Mouse (Mus musculus) liver, embryonic 15.5 days (tissue): Measurements from ENCODE around the gene Ifi213. TPM values are rescaled to one million over a fixed set of nuclear protein-coding genes. Genes with fewer than 3 reads are reported as not detected.
"Not testable (repeated sequence)": the region's sequence is repeated elsewhere in the genome, so short reads cannot be mapped to it uniquely, and the experiment has no call there.

Experiments used
- ATAC-seq: fragments of 200-750 bp; cut with Nextera tagmentation; 2 replicates; pipeline ENCODE4 v1.8.0; 2017; ENCODE audit warnings: moderate number of reproducible peaks, mild to moderate bottlenecking, moderate library complexity; ENCODE audit not compliant: insufficient read depth
- H3K27ac ChIP-seq: fragments of 300-500 bp; sonication (generic); replicated peaks from 2 replicates; pipeline ENCODE4 v1.5.1; 2015; ENCODE audit warnings: mild to moderate bottlenecking, inconsistent platforms
- H3K27me3 ChIP-seq: fragments of 300-500 bp; sonication (generic); 2 replicates; pipeline ENCODE4 v1.6.1; 2015; ENCODE audit warnings: mild to moderate bottlenecking, inconsistent platforms
- H3K36me3 ChIP-seq: fragments of 300-500 bp; sonication (generic); replicated peaks from 2 replicates; pipeline ENCODE4 v1.6.1; 2015; ENCODE audit warnings: moderate library complexity, mild to moderate bottlenecking, inconsistent platforms
- H3K4me1 ChIP-seq: fragments of 300-500 bp; sonication (generic); replicated peaks from 2 replicates; pipeline ENCODE4 v1.6.1; 2015; ENCODE audit warnings: inconsistent platforms
- H3K4me2 ChIP-seq: fragments of 300-500 bp; sonication (generic); 2 replicates; pipeline ENCODE4 v1.6.1; 2015; ENCODE audit warnings: moderate library complexity, mild to moderate bottlenecking, inconsistent platforms
- H3K4me3 ChIP-seq: fragments of 300-500 bp; sonication (generic); replicated peaks from 2 replicates; pipeline ENCODE4 v1.5.1; 2015; ENCODE audit warnings: mild to moderate bottlenecking, inconsistent platforms
- H3K9ac ChIP-seq: fragments of 300-500 bp; sonication (generic); 2 replicates; pipeline ENCODE4 v1.6.1; 2015; ENCODE audit warnings: moderate library complexity, mild to moderate bottlenecking, inconsistent platforms
- H3K9me3 ChIP-seq: fragments of 300-500 bp; sonication (generic); replicated peaks from 2 replicates; pipeline ENCODE4 v1.6.1; 2016; ENCODE audit warnings: inconsistent platforms
- WGBS: fragments of 180-500 bp; shearing (Covaris S2); methylation state at CpG from one replicate; pipeline ENCODE4 v1.1.7; 2015; ENCODE audit warnings: mixed read lengths; ENCODE audit not compliant: insufficient replicate concordance; 5-methylcytosine and 5-hydroxymethylcytosine counted together
- polyA plus RNA-seq: library from polyadenylated mRNA; unstranded; fragments of >200 nt; fragmentation: Nextera tagmentation; extraction: Ambion mirVana; gene quantifications from 2 replicates; pipeline ENCODE4 v1.2.1, GENCODE M21; 2015

Ifi213 gene
- polyA plus RNA-seq: 0.17 and 0.38 TPM in 2 replicates

DNA sequence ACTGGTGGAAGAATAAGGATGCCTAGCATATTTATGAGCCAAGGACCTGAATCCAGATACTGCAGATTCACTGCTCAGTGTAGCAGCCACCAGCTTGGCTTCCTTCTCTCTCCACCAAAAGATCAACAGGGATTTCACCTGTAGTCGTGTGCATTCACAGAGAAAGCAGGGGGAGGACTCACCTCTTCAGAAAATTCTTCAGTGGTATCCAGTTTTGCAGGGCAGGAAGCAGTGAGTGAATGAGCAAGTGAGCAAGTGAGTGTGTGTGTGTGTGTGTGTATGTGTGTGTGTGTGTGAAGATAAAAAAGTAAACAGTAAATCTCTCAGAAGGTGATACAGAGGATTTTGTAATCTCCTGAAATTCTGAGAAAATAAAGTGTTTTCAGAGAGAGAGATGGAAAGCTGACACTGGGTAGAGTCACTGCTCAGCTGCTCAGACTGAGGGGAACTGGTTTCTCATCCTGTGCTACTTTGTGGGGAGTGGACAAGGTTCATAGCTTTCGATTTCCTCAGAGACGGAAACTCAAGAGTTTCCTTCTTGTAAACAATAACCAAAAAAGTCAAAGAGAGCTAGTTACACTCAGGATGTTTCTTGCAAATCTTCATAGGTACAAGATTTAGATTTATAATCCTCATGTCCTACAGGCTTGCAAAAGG lies at the start of gene Ifi213:
TSS of gene Ifi213 (minus strand) at position 437 of the 657 bp plus-strand sequence.
- H3K9me3 ChIP-seq, H3K4me1 ChIP-seq, H3K4me2 ChIP-seq, H3K27ac ChIP-seq, ATAC-seq, H3K9ac ChIP-seq, H3K36me3 ChIP-seq, H3K4me3 ChIP-seq, H3K27me3 ChIP-seq: not testable (repeated sequence)
- 45% methylated on average over 3 of the region's 3 CpGs for WGBS

DNA sequence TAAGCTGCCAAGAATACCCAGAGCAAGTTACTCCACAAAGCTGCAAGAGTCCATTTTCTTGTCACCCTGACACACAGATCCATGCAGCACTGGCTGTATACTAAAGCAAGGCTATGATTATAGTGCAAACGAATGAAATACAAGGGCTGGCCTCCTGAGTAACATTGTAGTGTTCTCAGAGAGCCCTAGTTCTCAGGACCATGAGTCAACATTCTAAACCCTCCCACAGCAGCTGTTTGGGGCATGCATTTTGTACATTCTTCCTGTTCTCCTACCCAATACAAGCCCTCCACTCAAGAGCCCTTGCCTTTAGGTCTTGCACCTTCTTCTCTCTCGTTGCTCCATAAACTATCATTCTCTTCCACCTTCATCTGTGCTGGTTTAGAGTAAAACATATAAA lies 46.3 kb upstream of the Ifi213 start:
- WGBS: 54% methylated on average over 2 of the region's 2 CpGs
- Histone ChIP-seq H3K9ac (no peak overlapping the region), H3K9me3 (no peaks in the 10 kb centered on the region), H3K4me2 (no peak overlapping the region), H3K4me1 (no peaks in the 10 kb centered on the region), H3K4me3 (no peak overlapping the region), H3K36me3 (no peaks in the 10 kb centered on the region), H3K27me3 (no peaks in the 10 kb centered on the region), H3K27ac (no peak overlapping the region)
- ATAC-seq: no peak

DNA sequence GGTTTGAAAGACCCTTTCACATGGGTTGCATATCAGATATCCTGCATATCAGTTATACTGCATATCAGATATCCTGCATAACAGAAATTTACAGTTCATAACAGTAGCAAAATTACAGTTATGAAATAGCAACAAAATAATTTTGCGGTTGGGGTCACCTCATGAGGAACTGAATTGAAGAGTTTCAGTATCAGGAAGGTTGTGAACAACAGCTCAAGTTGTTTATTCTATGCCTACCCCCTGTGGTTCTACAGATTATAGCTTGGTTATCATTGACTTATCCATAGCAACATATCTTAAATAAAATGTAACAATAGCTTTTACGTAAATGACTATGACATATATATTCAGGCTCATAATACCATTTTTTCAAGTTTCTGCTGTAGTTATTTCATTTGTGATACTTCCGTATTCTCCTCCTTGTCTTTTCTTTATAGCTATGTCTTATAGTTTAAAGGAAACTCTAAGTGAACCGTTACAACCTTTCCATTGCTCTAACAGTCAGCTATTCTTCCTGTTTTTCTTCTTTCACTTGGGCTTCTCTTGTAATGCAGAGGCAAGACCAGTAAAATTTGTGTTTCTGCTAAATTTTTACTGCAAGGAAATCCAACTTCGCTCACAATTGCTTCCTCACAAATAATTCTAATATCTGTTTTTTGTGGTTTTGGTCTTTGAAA lies 35.0 kb upstream of the Ifi213 start:
- Histone ChIP-seq H3K36me3 (no peaks in the 10 kb centered on the region), H3K27me3 (no peaks in the 10 kb centered on the region), H3K4me1 (no peaks in the 10 kb centered on the region), H3K9me3 (no peaks in the 10 kb centered on the region), H3K4me2 (no peak overlapping the region), H3K27ac (no peak overlapping the region), H3K9ac (no peak overlapping the region), H3K4me3 (no peak overlapping the region)
- no peak for ATAC-seq
- 56% methylated on average over 5 of the region's 5 CpGs for WGBS

DNA sequence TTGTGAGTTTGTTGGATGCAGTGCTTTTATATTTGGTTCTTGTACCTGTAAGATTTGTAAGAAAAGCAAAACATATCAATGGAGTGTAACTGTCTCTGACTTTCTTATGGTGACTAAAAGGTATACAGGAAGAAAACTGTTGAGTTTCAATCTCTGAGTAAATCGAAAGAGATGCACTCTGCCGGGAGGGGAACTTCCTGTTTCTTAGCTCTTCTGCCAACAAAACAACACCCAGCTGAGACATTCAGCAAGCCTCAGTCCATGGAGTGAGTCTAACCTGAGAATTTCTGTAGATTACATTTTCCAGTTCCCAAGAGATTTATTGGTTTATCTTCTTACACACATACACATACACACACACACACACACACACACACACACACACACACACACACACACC lies 31.5 kb upstream of the Ifi213 start, which contains the start of gene Ifi209:
TSS of gene Ifi209 (plus strand) at position 296 of the 400 bp plus-strand sequence.
- H3K9ac ChIP-seq, H3K27ac ChIP-seq, H3K4me1 ChIP-seq, H3K36me3 ChIP-seq, ATAC-seq, H3K27me3 ChIP-seq, H3K4me2 ChIP-seq, H3K9me3 ChIP-seq, H3K4me3 ChIP-seq: not testable (repeated sequence)
- 14% methylated on average over 2 of the region's 2 CpGs for WGBS

DNA sequence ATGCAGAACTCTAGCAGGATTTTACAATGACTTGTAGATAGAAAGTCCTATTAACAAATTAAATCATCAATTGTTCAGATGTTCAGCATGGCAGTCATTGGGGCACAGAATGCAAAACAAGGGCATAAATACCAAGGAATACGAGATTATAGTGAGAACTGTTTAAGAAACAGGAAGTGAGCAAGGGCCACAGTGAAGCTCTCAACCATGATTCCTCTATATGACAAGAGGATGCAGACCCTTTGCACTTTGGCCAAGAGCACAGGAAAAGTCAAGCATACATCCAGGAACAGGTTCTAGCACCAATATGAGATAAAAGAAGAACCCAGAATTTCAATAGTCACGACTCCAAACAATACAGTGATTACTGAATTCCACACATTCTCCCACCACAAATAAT lies 27.6 kb upstream of the Ifi213 start:
- WGBS: 23% methylated on average over 2 of the region's 2 CpGs
- Histone ChIP-seq H3K4me1 (no peaks in the 10 kb centered on the region), H3K27me3 (no peaks in the 10 kb centered on the region), H3K36me3 (no peaks in the 10 kb centered on the region), H3K4me2 (no peak overlapping the region), H3K9me3 (no peaks in the 10 kb centered on the region), H3K27ac (no peak overlapping the region), H3K9ac (no peak overlapping the region), H3K4me3 (no peak overlapping the region)
- no peak for ATAC-seq

DNA sequence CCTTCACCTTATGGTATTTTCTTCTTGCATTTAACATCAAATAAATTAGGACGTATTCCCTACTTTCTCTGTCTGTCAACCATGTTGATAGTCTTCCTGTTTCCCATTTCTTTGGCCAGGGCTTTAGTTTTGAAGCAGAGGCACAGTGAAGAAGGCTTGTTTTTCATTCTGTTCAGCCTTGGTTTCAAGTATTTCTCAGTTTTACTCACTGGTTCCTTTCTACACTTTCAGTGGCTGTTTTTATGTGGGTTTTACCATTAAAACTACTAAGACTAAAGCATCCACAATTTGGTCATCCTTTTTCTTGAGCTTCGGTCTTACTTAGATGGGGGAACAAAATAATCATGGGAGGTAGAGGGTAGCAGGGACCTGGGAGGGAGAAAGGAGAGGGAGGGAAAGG lies 25.0 kb upstream of the Ifi213 start:
- ATAC-seq: no peak
- Histone ChIP-seq H3K4me1 (no peaks in the 10 kb centered on the region), H3K36me3 (no peaks in the 10 kb centered on the region), H3K4me2 (no peak overlapping the region), H3K27me3 (no peaks in the 10 kb centered on the region), H3K27ac (no peak overlapping the region), H3K9ac (no peak overlapping the region), H3K9me3 (no peaks in the 10 kb centered on the region), H3K4me3 (no peak overlapping the region)
- 58% methylated on average over 2 of the region's 2 CpGs for WGBS

DNA sequence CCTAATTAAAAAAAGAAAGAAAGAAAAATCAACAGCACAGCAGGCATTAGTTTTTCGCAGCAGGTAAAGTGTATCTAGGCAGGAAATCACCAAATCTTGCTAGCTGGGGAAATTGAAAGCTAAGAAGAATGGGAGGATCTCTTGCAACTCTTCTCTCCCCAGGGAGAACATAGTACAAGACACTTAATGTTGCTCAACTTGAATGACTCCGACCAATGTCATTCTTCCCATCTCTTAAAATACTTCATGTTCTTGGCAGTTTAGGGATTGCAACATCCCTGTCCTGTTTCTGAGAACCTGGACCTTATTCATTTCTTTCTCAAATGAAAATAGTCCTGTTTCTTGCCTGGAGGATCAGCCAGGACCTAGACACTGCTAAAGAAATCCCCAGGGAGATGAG lies 23.1 kb upstream of the Ifi213 start:
- 52% methylated on average over 2 of the region's 2 CpGs for WGBS
- H3K4me1 ChIP-seq, H3K27ac ChIP-seq, H3K9ac ChIP-seq, H3K4me2 ChIP-seq, ATAC-seq, H3K9me3 ChIP-seq, H3K27me3 ChIP-seq, H3K4me3 ChIP-seq, H3K36me3 ChIP-seq: not testable (repeated sequence)

DNA sequence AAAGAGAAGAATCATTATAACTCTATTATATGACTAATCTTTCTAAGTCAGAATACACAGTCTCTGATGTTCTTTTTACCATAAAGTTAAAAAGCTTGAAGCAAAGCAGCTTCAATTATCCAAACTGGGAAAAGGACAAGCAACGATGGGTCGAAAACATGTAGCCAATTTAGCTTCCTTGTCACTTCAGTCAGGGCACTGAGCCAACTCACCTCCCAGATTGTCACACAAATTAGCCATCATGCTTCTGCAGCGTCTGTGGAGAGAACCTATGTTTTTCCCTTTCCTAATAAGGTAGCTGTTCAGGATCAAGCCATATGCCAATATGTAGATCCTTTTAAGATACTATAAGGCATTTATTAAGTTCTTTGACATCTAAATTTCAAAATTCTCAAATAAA lies 11.2 kb upstream of the Ifi213 start:
- not testable (repeated sequence) for H3K27ac ChIP-seq, H3K4me3 ChIP-seq, H3K36me3 ChIP-seq, H3K9me3 ChIP-seq, H3K4me2 ChIP-seq, ATAC-seq, H3K9ac ChIP-seq, H3K4me1 ChIP-seq, H3K27me3 ChIP-seq
- WGBS: 61% methylated on average over 3 of the region's 3 CpGs

DNA sequence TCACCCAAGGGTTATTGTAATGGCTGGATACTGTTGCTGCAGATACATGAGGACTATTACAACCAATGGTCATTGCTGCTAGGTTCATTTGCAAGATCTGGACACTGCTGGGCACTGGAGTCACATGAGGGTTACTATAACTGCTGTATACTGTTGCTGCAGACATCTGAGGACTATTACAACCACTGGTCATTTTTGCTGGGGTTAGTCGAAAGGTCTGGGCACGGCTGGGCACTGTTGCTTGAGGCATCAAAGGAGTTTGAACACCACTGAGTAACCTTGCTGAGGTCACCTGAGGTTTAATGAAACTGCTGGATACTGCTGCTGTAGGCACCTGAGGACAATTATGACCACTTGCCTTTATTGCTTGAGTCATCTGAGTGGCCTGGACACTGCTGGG lies 9.4 kb downstream of the Ifi213 start:
- 62% methylated on average over 2 of the region's 2 CpGs for WGBS
- not testable (repeated sequence) for H3K4me2 ChIP-seq, H3K27ac ChIP-seq, H3K27me3 ChIP-seq, H3K4me1 ChIP-seq, H3K36me3 ChIP-seq, H3K9ac ChIP-seq, ATAC-seq, H3K9me3 ChIP-seq, H3K4me3 ChIP-seq

DNA sequence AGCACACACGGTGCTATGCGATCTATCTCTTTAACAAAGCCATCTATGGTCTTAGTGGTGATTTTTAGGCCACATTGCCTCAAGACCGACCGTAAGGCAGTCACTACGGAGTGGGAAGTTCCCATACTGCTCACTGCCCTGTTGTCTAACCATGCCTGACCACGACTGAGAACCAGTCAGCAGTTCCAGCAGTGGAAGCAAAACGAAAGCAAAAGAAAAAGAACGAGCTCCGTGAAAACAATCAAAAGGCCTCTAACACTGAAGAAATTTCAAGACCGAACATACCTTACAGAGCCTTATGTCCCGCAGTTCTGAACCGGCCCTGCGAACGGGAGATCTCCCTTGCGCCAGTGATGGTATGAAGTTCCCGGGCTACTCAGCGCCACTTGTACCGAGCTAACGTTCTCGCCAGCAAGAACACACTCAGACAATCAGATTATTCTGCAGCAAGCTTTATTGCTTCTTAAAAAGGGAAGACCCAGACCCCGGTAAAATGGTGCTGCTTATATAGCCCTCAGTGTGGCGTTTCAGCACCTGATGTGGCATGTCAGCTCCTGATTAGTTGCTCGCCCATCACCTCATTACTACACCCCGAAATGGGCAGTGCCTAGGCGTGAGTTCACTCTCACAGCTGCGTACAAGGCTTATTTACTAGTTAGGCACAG lies 19.0 kb downstream of the Ifi213 start:
- H3K27me3 ChIP-seq: no peaks in the 10 kb centered on the region
- H3K36me3 ChIP-seq: no peaks in the 10 kb centered on the region
- no peaks in the 10 kb centered on the region for H3K4me1 ChIP-seq
- no peak overlapping the region for H3K4me2 ChIP-seq
- H3K4me3 ChIP-seq: no peak overlapping the region
- H3K9me3 ChIP-seq: peaks cover 21% of the 10 kb centered on the region
- H3K27ac ChIP-seq: no peak overlapping the region
- 74% methylated on average over 26 of the region's 26 CpGs for WGBS
- ATAC-seq: no peak
- no peak overlapping the region for H3K9ac ChIP-seq

DNA sequence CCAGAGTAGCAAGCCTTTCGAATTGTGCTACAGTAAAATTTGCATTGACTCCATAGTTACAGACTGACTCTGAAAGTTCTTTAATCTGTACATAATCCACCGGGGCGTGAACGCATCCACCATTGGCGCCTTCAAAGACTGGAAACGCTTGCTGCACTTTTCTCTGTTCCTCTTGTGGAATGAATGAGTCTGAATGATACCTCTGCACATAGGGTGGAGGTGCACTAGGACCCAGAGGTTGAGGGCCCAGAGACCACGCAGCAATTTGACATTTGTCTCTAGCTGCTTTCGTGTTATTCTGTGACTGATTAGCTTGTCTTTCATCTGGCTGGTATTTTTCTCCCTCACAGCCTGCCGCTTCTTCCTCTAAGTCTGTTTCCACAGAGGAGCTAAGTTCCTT lies 20.0 kb downstream of the Ifi213 start:
- WGBS: 72% methylated on average over 9 of the region's 9 CpGs
- Histone ChIP-seq H3K4me3 (no peak overlapping the region), H3K9ac (no peak overlapping the region), H3K4me2 (no peak overlapping the region), H3K36me3 (no peaks in the 10 kb centered on the region), H3K4me1 (no peaks in the 10 kb centered on the region), H3K27me3 (no peaks in the 10 kb centered on the region), H3K9me3 (peaks cover 21% of the 10 kb centered on the region), H3K27ac (no peak overlapping the region)
- no peak for ATAC-seq
